Mouse (Mus musculus): ENCODE measurements around the gene Gm12794.
"Not testable (repeated sequence)": the region's sequence is repeated elsewhere in the genome, so short reads cannot be mapped to it uniquely, and the experiment has no call there.

The Gm12794 gene

DNA sequence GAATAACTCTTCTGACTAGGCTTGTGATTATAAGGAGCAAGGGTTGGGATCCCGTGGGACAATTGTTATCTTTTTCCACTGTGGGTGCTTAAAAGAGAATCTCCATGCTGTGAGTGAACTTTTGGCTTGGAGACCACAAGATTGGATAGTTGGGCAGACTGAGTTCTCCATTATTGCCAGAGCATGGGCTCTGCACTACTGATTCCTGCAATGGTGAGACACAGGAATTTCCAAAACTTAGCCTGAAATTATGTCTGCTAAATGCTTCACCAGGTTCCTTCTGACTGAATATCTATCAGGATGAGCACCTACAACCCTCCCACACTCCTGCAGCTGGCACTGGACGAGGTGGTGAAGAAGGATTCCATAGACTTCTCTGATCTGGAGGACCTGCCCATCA lies at the start of gene Gm12794:
Gene Gm12794 (plus strand): TSS at position 301 of the 400 bp plus-strand sequence.
- DNase-seq (ENCODE audit: low spot score in 2 of 2), result not testable (repeated sequence)

DNA sequence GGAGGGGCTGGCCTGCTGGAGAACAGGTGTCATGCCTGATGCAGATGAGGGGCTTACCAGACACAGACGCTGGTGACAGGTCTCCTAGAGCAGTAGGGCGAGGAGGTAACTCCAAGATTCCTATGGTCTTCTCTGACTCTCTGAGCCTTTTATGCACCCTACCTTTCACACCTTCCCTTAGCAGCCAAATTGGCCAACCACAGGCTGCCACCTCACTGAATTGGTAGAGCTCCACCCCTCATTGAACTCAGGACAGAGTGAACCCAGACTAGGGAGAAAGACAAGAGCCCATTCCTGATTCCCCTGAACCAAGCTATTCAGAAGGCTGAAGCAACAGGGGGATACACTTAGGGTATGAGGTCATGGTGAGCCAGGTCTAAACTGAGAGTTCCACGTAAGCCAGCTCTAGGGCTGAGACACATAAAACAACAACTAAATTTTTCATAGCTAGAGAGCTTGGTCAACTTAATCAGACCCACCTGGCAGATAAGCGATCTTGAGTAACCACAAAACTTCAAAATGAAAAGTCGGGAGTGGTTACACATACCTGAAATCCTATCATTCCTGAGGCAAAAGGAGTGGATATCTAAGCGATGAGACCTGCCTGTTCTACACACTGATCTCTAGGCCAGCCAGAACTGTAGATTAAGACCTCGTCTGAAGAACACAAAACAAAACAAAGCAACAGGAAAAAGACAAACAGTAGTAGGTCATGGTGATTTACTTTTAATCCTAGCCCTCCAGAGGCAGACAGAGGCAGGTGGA lies 46.4 kb upstream of the Gm12794 start, which contains the start of gene C130073F10Rik:
Gene C130073F10Rik (minus strand): TSS at position 134 of the 765 bp plus-strand sequence.
- no peak for DNase-seq (ENCODE audit: low spot score in 2 of 2)

DNA sequence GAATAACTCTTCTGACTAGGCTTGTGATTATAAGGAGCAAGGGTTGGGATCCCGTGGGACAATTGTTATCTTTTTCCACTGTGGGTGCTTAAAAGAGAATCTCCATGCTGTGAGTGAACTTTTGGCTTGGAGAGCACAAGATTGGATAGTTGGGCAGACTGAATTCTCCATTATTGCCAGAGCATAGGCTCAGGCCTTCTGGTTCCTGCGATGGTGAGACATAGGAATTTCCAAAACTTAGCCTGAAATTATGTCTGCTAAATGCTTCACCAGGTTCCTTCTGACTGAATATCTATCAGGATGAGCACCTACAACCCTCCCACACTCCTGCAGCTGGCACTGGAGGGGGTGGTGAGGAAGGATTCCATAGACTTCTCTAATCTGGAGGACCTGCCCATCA lies 31.4 kb upstream of the Gm12794 start, which contains the start of gene Gm12800:
Gene Gm12800 (plus strand): TSS at position 301 of the 400 bp plus-strand sequence.
- DNase-seq (ENCODE audit: low spot score in 2 of 2), result not testable (repeated sequence)

DNA sequence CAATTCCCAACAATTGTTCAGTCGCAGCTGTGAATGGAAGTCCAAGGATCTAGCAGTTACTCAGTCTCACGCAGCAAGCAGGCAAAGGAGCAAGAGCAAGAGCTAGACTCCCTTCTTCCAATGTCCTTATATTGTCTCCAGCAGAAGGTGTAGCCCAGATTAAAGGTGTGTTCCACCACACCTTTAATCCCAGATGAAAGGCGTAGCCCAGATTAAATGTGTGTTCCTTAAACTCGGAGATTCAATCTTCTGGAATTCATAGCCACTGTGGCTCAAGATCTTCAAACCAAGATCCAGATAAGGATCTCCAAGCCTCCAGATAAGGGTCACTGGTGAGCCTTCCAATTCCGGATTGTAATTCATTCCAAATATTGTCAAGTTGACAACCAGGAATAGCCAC lies 40.7 kb downstream of the Gm12794 start, which contains the start of gene Gm12790:
Gene Gm12790 (minus strand): TSS at position 101 of the 400 bp plus-strand sequence.
- not testable (repeated sequence) for DNase-seq (ENCODE audit: low spot score in 2 of 2)

DNA sequence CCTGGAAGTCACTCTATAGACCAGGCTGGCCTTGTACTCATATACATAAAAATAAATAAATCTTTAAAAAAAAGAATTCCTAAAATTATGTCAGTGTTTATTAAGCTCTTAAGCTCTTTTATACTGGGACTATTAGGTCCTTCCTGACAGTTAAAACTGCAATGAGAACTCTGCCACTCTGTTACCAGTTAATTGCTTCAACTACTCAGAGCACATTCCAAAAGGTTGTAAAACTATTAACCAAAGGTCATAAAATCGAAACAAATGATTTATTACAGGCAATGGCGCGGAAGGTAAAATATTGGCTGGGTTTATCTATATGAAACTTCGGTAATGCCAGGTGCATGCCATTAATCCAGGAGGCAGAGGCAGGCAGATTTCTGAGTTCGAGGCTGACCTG lies 45.5 kb downstream of the Gm12794 start:
- DNase-seq (ENCODE audit: low spot score in 2 of 2), result no peak

DNA sequence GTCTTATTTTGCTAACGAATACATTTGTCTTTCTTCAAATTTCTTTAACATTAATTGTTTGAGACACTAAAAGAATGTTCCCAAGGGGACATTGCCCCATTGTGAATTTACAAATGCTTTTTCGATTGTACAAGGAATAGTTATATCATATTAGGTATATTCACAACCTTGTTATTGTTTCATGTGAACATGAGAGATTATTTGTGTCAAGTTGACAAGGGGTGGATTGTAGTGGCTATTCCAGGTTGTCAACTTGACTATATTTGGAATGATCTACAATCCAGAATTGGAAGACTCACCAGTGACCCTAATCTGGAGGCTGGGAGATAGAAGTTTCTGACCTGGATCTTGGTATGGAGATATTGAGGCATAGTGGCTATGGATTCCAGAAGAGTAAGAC lies 46.1 kb downstream of the Gm12794 start, which contains the start of gene Gm12789:
Gene Gm12789 (plus strand): TSS at position 301 of the 400 bp plus-strand sequence.
- not testable (repeated sequence) for DNase-seq (ENCODE audit: low spot score in 2 of 2)

Data from urinary bladder, postnatal 36 days (tissue).